18 mouse cellular contexts compared by ENCODE assay signal in the genomic region with DNA sequence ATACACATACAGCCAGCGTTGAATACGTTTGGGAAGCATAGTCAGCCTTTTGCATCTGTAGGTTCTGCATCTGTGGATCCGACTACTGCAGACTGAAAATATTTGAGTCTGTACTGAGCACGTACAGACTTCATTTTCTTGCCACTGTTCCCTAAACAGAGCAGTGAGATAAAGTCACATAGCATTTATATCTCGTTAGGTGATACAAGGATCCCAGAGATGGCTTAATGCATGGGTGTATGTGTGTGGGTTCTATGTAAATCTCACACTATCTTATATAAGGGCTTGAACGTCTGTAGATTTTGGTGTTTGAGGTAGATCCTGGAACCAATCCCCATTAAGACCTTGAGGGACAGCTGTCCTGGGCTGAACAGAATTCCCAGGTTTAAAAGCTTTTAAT. TPM values are rescaled to one million over a fixed set of nuclear protein-coding genes. Genes with fewer than 3 reads are reported as not detected.
DNase-seq lines count a peak whose midpoint lies in the region; ATAC-seq and TF ChIP-seq lines count a peak whose summit lies in the region.
"Had no signal": no experiment of that assay in that cellular context is flagged by ENCODE, and none has a peak within 500 bp of the region (broad histone marks: within the 10 kb centered on the region; RNA-seq: fewer than 3 reads in every experiment).

No protein-coding gene starts in this region.

- peak; percentile 11; the same call in 1 of the 2 replicates for ATAC-seq in forebrain, postnatal 0 days
- ATAC-seq in forebrain, embryonic 13.5 days, result no peak
- ATAC-seq in midbrain, embryonic 15.5 days (replicated peaks), result no peak
- no peak for ATAC-seq in midbrain, embryonic 16.5 days
- no peak for ATAC-seq in hindbrain, embryonic 16.5 days
- no peak for ATAC-seq in intestine, postnatal 0 days
- ATAC-seq: inflammation-experienced regulatory T-cells, adult 6 months; lung, postnatal 0 days had no signal

- H3K4me1 ChIP-seq in forebrain, postnatal 0 days (ENCODE audit: insufficient read depth), result peaks cover 33% of the 10 kb centered on the region
- peaks cover 25% of the 10 kb centered on the region for H3K4me1 ChIP-seq in forebrain, embryonic 13.5 days
- H3K4me1 ChIP-seq in midbrain, embryonic 15.5 days, result peaks cover 26% of the 10 kb centered on the region
- H3K4me1 ChIP-seq in midbrain, embryonic 16.5 days (ENCODE audit: control insufficient read depth, insufficient read depth, low read length), result peaks cover 26% of the 10 kb centered on the region
- H3K4me1 ChIP-seq in hindbrain, embryonic 16.5 days (ENCODE audit: control insufficient read depth, insufficient read depth, low read depth, low read length), result peaks cover 25% of the 10 kb centered on the region
- H3K4me1 ChIP-seq in intestine, postnatal 0 days (replicated peaks; ENCODE audit: control insufficient read depth, insufficient read depth, low read length), result no peaks in the 10 kb centered on the region
- H3K4me1 ChIP-seq: liver, embryonic 15.5 days had no signal

- no peak for TF ChIP-seq CTCF in forebrain, postnatal 0 days (IDR thresholded peaks at IDR 0.05; ENCODE audit: low read depth)
- no peak for TF ChIP-seq CTCF in intestine, postnatal 0 days (IDR thresholded peaks at IDR 0.05; ENCODE audit: low read depth)

- H3K4me2 ChIP-seq in forebrain, postnatal 0 days (ENCODE audit: low read depth), result peak overlapping the region; percentile 35
- H3K4me2 ChIP-seq in forebrain, embryonic 13.5 days, result no peak overlapping the region
- H3K4me2 ChIP-seq in midbrain, embryonic 15.5 days, result 0 out of 2 replicates have a peak overlapping the region, but pooled peaks have one; percentile 14
- H3K4me2 ChIP-seq in midbrain, embryonic 16.5 days (ENCODE audit: low read length), result no peak overlapping the region
- H3K4me2 ChIP-seq in hindbrain, embryonic 16.5 days (ENCODE audit: low read length), result peak overlapping the region; percentile 25; the same call in 1 of the 2 replicates
- H3K4me2 ChIP-seq in intestine, postnatal 0 days (replicated peaks; ENCODE audit: low read depth), result no peak overlapping the region
- H3K4me2 ChIP-seq: kidney, embryonic 15.5 days; liver, embryonic 15.5 days had no signal

- peak overlapping the region; percentile 62; the same call in 1 of the 2 replicates for H3K27ac ChIP-seq in forebrain, postnatal 0 days (ENCODE audit: low read depth, low read length)
- H3K27ac ChIP-seq in forebrain, embryonic 13.5 days, result no peak overlapping the region
- no peak overlapping the region for H3K27ac ChIP-seq in midbrain, embryonic 15.5 days
- no peak overlapping the region for H3K27ac ChIP-seq in midbrain, embryonic 16.5 days (ENCODE audit: low read length)
- H3K27ac ChIP-seq in hindbrain, embryonic 16.5 days (ENCODE audit: low read depth, low read length), result peak overlapping the region; percentile 41; the same call in 1 of the 2 replicates
- no peak overlapping the region for H3K27ac ChIP-seq in intestine, postnatal 0 days (ENCODE audit: low read depth, low read length)
- H3K27ac ChIP-seq: kidney, embryonic 15.5 days; liver, embryonic 15.5 days had no signal

- H3K9ac ChIP-seq in forebrain, postnatal 0 days, result peak overlapping the region; percentile 37; the same call in 1 of the 2 replicates
- H3K9ac ChIP-seq in forebrain, embryonic 13.5 days, result no peak overlapping the region
- H3K9ac ChIP-seq in midbrain, embryonic 15.5 days, result no peak overlapping the region
- no peak overlapping the region for H3K9ac ChIP-seq in midbrain, embryonic 16.5 days (ENCODE audit: low read depth, low read length)
- 0 out of 2 replicates have a peak overlapping the region, but pooled peaks have one; percentile 21 for H3K9ac ChIP-seq in hindbrain, embryonic 16.5 days (ENCODE audit: low read depth, low read length)
- no peak overlapping the region for H3K9ac ChIP-seq in intestine, postnatal 0 days (ENCODE audit: low read depth, low read length)
- H3K9ac ChIP-seq: kidney, embryonic 15.5 days; liver, embryonic 15.5 days had no signal

- no peaks in the 10 kb centered on the region for H3K27me3 ChIP-seq in forebrain, postnatal 0 days (ENCODE audit: insufficient read depth, low read length)
- no peaks in the 10 kb centered on the region for H3K27me3 ChIP-seq in forebrain, embryonic 13.5 days
- H3K27me3 ChIP-seq in midbrain, embryonic 15.5 days (replicated peaks), result no peaks in the 10 kb centered on the region
- no peaks in the 10 kb centered on the region for H3K27me3 ChIP-seq in midbrain, embryonic 16.5 days (ENCODE audit: control insufficient read depth, insufficient read depth, low read depth, low read length)
- H3K27me3 ChIP-seq in hindbrain, embryonic 16.5 days (replicated peaks; ENCODE audit: control insufficient read depth, insufficient read depth, low read length), result no peaks in the 10 kb centered on the region
- H3K27me3 ChIP-seq in intestine, postnatal 0 days (replicated peaks; ENCODE audit: control insufficient read depth, insufficient read depth, low read length), result no peaks in the 10 kb centered on the region

- no peaks in the 10 kb centered on the region for H3K9me3 ChIP-seq in forebrain, postnatal 0 days (ENCODE audit: low read length)
- H3K9me3 ChIP-seq in forebrain, embryonic 13.5 days (replicated peaks), result no peaks in the 10 kb centered on the region
- no peaks in the 10 kb centered on the region for H3K9me3 ChIP-seq in midbrain, embryonic 15.5 days
- no peaks in the 10 kb centered on the region for H3K9me3 ChIP-seq in midbrain, embryonic 16.5 days (replicated peaks; ENCODE audit: control insufficient read depth, low read length, poor library complexity, severe bottlenecking)
- H3K9me3 ChIP-seq in hindbrain, embryonic 16.5 days (ENCODE audit: control insufficient read depth, low read length), result no peaks in the 10 kb centered on the region
- no peaks in the 10 kb centered on the region for H3K9me3 ChIP-seq in intestine, postnatal 0 days (ENCODE audit: control insufficient read depth)
- H3K9me3 ChIP-seq: kidney, embryonic 15.5 days; liver, embryonic 15.5 days had no signal

- no peak overlapping the region for H3K4me3 ChIP-seq in forebrain, postnatal 0 days (ENCODE audit: low read depth, low read length)
- H3K4me3 ChIP-seq in forebrain, embryonic 13.5 days, result no peak overlapping the region
- no peak overlapping the region for H3K4me3 ChIP-seq in midbrain, embryonic 15.5 days
- no peak overlapping the region for H3K4me3 ChIP-seq in midbrain, embryonic 16.5 days (ENCODE audit: low read depth, low read length)
- no peak overlapping the region for H3K4me3 ChIP-seq in hindbrain, embryonic 16.5 days (ENCODE audit: low read length)
- H3K4me3 ChIP-seq in intestine, postnatal 0 days (ENCODE audit: low read depth, low read length), result no peak overlapping the region
- H3K4me3 ChIP-seq: kidney, embryonic 15.5 days; liver, embryonic 15.5 days had no signal

- H3K36me3 ChIP-seq in forebrain, postnatal 0 days (ENCODE audit: insufficient read depth), result no peaks in the 10 kb centered on the region
- H3K36me3 ChIP-seq in forebrain, embryonic 13.5 days (ENCODE audit: poor library complexity, severe bottlenecking), result no peaks in the 10 kb centered on the region
- no peaks in the 10 kb centered on the region for H3K36me3 ChIP-seq in midbrain, embryonic 15.5 days (replicated peaks)
- no peaks in the 10 kb centered on the region for H3K36me3 ChIP-seq in midbrain, embryonic 16.5 days (ENCODE audit: control insufficient read depth, insufficient read depth, low read length)
- no peaks in the 10 kb centered on the region for H3K36me3 ChIP-seq in hindbrain, embryonic 16.5 days (ENCODE audit: control insufficient read depth, insufficient read depth, low read length)
- no peaks in the 10 kb centered on the region for H3K36me3 ChIP-seq in intestine, postnatal 0 days (ENCODE audit: control insufficient read depth, insufficient read depth)
- H3K36me3 ChIP-seq: kidney, embryonic 15.5 days; liver, embryonic 15.5 days had no signal

- DNase-seq in forebrain, postnatal 0 days, result peak; percentile 30
- DNase-seq in kidney, adult 18-20 months, result no peak
- DNase-seq in B cell, adult 2 months, result no peak
- DNase-seq: adrenal gland, adult 8-10 months; gastrocnemius, postnatal 25 days; spleen, adult 18-20 months; thymus, adult 18-20 months had no signal

- WGBS in forebrain, postnatal 0 days, result 66% methylated on average over 6 of the region's 6 CpGs
- WGBS in forebrain, embryonic 13.5 days, result 84% methylated on average over 6 of the region's 6 CpGs
- 83% methylated on average over 6 of the region's 6 CpGs for WGBS in midbrain, embryonic 15.5 days
- WGBS in midbrain, embryonic 16.5 days, result 80% methylated on average over 6 of the region's 6 CpGs
- 70% methylated on average over 6 of the region's 6 CpGs for WGBS in hindbrain, embryonic 16.5 days
- WGBS in intestine, postnatal 0 days, result 82% methylated on average over 6 of the region's 6 CpGs

RNA-seq across cellular contexts. Expression of a gene that starts 10.7 kb away (rescaled TPM):
- 52.7 and 57.8 TPM in 2 replicates for total RNA-seq in forebrain, postnatal 0 days (2014; rRNA removed)
- polyA plus RNA-seq in forebrain, postnatal 0 days (2015; fragmentation: Nextera tagmentation; extraction: Ambion mirVana), result 5.8 and 7.0 TPM in 2 replicates
- 2.6 and 3.4 TPM in 2 replicates for polyA plus RNA-seq in forebrain, embryonic 13.5 days (2015; fragmentation: Nextera tagmentation; extraction: Ambion mirVana)
- polyA plus RNA-seq in midbrain, embryonic 15.5 days (2015; fragmentation: Nextera tagmentation; extraction: Ambion mirVana), result 8.7 and 9.1 TPM in 2 replicates
- 7.0 and 7.1 TPM in 2 replicates for polyA plus RNA-seq in midbrain, embryonic 16.5 days (2015; fragmentation: Nextera tagmentation; extraction: Ambion mirVana)
- polyA plus RNA-seq in hindbrain, embryonic 16.5 days (2015; fragmentation: Nextera tagmentation; extraction: Ambion mirVana), result 7.0 and 7.2 TPM in 2 replicates
- 1.8 and 2.0 TPM in 2 replicates for polyA plus RNA-seq in intestine, postnatal 0 days (2015; fragmentation: Nextera tagmentation; extraction: Ambion mirVana)
- total RNA-seq: common myeloid progenitor, adult 5-6 weeks; megakaryocyte, adult 5-6 weeks had no signal

Comparison
In these comparisons a context has a peak if more than half of its experiments do, and no peak if none do; other contexts are left out.
1. H3K27ac ChIP-seq: peak in forebrain, postnatal 0 days (single experiment) and hindbrain, embryonic 16.5 days (single experiment); none in forebrain, embryonic 13.5 days (single experiment), midbrain, embryonic 15.5 days (single experiment), midbrain, embryonic 16.5 days (single experiment) and intestine, postnatal 0 days (single experiment).
2. H3K4me2 ChIP-seq: peak in forebrain, postnatal 0 days (single experiment), midbrain, embryonic 15.5 days (single experiment) and hindbrain, embryonic 16.5 days (single experiment); none in forebrain, embryonic 13.5 days (single experiment), midbrain, embryonic 16.5 days (single experiment) and intestine, postnatal 0 days (single experiment).
3. H3K9ac ChIP-seq: peak in forebrain, postnatal 0 days (single experiment) and hindbrain, embryonic 16.5 days (single experiment); none in forebrain, embryonic 13.5 days (single experiment), midbrain, embryonic 15.5 days (single experiment), midbrain, embryonic 16.5 days (single experiment) and intestine, postnatal 0 days (single experiment).